10 mouse cellular contexts compared by ENCODE assay signal in the genomic region with DNA sequence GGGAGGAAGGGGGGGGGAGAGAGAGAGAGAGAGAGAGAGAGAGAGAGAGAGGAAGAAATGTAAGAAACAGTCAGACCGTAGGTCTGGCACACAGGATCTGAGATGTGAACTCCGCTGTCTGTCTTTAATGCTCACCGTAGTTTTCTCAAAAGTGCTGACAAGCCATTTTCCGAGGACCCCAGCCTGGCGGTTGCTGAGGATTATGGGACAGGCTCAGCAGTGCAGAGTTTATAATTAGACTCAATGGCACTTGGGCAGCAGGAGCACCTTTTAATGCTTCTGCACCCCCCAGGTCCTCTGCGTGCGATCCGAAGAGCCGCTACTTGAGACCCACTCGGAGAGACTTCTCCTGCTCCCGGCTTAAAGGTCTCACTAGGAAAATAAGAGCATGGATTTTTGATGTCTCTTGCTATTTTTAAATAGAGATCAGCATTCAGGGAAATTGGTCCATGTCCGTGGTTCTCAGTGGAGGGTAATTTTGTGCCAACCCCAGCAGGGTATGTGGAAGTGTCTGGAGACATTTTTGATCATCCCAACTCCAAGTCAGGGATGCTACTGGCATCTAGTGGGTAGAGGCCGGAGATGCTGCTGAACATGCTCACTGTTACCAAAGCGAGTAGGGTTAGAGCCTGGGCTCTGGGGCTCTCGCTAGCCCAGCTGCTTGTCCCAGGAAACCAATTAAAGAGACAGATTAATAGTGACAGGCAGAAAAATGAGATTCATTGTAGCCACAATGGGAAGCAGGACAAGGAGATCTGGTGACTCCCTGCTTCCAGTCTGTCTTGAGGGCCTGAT.
A peak's percentile ranks its signal among the peaks of the same experiment; 100 is the strongest.
DNase-seq lines count a peak whose midpoint lies in the region; ATAC-seq lines count a peak whose summit lies in the region.
"Had no signal": no experiment of that assay in that cellular context is flagged by ENCODE, and none has a peak within 500 bp of the region (broad histone marks: within the 10 kb centered on the region; RNA-seq: fewer than 3 reads in every experiment).

No protein-coding gene starts in this region.

- no peak overlapping the region for H3K27ac ChIP-seq in heart, embryonic 14.5 days (replicated peaks in 1 of 2; ENCODE audit: control insufficient read depth in 1 of 2, insufficient read depth in 1 of 2, low read depth in 2 of 2, low read length in 2 of 2)
- no peak overlapping the region for H3K27ac ChIP-seq in liver, embryonic 12.5 days

- no peak for ATAC-seq in heart, embryonic 14.5 days (ENCODE audit: insufficient number of reproducible peaks, insufficient read depth, low FRiP score, low read depth)
- no peak for ATAC-seq in liver, embryonic 12.5 days
- ATAC-seq: liver, postnatal 0 days had no signal

- H3K4me3 ChIP-seq in heart, embryonic 14.5 days (ENCODE audit: control insufficient read depth in 1 of 2, insufficient read depth in 1 of 2, low read depth in 1 of 2, low read length in 2 of 2), result peak overlapping the region; percentile 10 to 12; a peak in 1 of 4 replicates
- H3K4me3 ChIP-seq in liver, embryonic 12.5 days, result no peak overlapping the region

- 39% methylated on average over 15 of the region's 15 CpGs for WGBS in heart, embryonic 14.5 days
- WGBS in liver, embryonic 12.5 days (ENCODE audit: insufficient replicate concordance), result 73% methylated on average over 15 of the region's 15 CpGs

- H3K36me3 ChIP-seq in heart, embryonic 14.5 days (ENCODE audit: control insufficient read depth, insufficient read depth, low read length), result no peaks in the 10 kb centered on the region
- no peaks in the 10 kb centered on the region for H3K36me3 ChIP-seq in liver, embryonic 12.5 days

- no peaks in the 10 kb centered on the region for H3K9me3 ChIP-seq in heart, embryonic 14.5 days (ENCODE audit: control insufficient read depth, low read length)
- H3K9me3 ChIP-seq in liver, embryonic 12.5 days (replicated peaks), result no peaks in the 10 kb centered on the region

- peak; percentile 85 for DNase-seq in cerebellum, postnatal 10 days
- DNase-seq in cerebellum, adult 9-11 months, result no peak
- no peak for DNase-seq in heart, postnatal 14 days
- peak; percentile 56 to 62 for DNase-seq in right cerebral cortex, postnatal 10 days (ENCODE audit: low spot score in 2 of 2)
- DNase-seq in right cerebral cortex, postnatal 25 days, result no peak
- no peak for DNase-seq in right cerebral cortex, postnatal 14 days
- DNase-seq: adrenal gland, adult 8-10 months; liver, postnatal 0 days had no signal

- H3K4me2 ChIP-seq in heart, embryonic 14.5 days (ENCODE audit: low read length), result peak overlapping the region; percentile 59
- H3K4me2 ChIP-seq in liver, embryonic 12.5 days, result no peak overlapping the region

- no peak overlapping the region for H3K9ac ChIP-seq in heart, embryonic 14.5 days (ENCODE audit: low read length)
- no peak overlapping the region for H3K9ac ChIP-seq in liver, embryonic 12.5 days
- H3K9ac ChIP-seq: liver, postnatal 0 days had no signal

- peaks cover 0 to 5% of the 10 kb centered on the region in 2 experiments; a peak in 2 of 4 replicates for H3K4me1 ChIP-seq in heart, embryonic 14.5 days (ENCODE audit: control insufficient read depth in 2 of 2, insufficient read depth in 2 of 2, low read length in 2 of 2)
- H3K4me1 ChIP-seq in liver, embryonic 12.5 days, result no peaks in the 10 kb centered on the region

- no peaks in the 10 kb centered on the region for H3K27me3 ChIP-seq in heart, embryonic 14.5 days (ENCODE audit: control insufficient read depth, insufficient read depth, low read length)
- no peaks in the 10 kb centered on the region for H3K27me3 ChIP-seq in liver, embryonic 12.5 days (replicated peaks)

- intact Hi-C loops in heart, postnatal 14 days (cut with DNase I), result no loop called here

Comparison
In these comparisons a context has a peak if more than half of its experiments do, and no peak if none do; other contexts are left out.
1. DNase-seq: peak in cerebellum, postnatal 10 days (2 of 2) and right cerebral cortex, postnatal 10 days (2 of 2); none in cerebellum, adult 9-11 months (single experiment), heart, postnatal 14 days (0 of 2), right cerebral cortex, postnatal 25 days (single experiment) and right cerebral cortex, postnatal 14 days (single experiment).